Mouse (Mus musculus) hindbrain, embryonic 10.5 days (tissue): ENCODE measurements around the gene Gm49393. TPM values are rescaled to one million over a fixed set of nuclear protein-coding genes. Genes with fewer than 3 reads are reported as not detected.

ENCODE experiments used
- DNase-seq: peaks from one replicate; pipeline ENCODE4 v3.0.0-alpha.2; 2017; ENCODE audit warnings: low spot score
- H3K27ac ChIP-seq: fragments of 300-500 bp; sonication (generic); 2 replicates; pipeline ENCODE4 v1.5.1; 2016; ENCODE audit warnings: mild to moderate bottlenecking, moderate library complexity
- H3K27me3 ChIP-seq: fragments of 300-500 bp; sonication (generic); 2 replicates; pipeline ENCODE4 v1.6.1; 2016; ENCODE audit warnings: mild to moderate bottlenecking; ENCODE audit not compliant: poor library complexity, insufficient read depth, severe bottlenecking
- H3K36me3 ChIP-seq: fragments of 300-500 bp; sonication (generic); 2 replicates; pipeline ENCODE4 v1.6.1; 2016; ENCODE audit warnings: mild to moderate bottlenecking, moderate library complexity
- H3K4me1 ChIP-seq: fragments of 300-500 bp; sonication (generic); replicated peaks from 2 replicates; pipeline ENCODE4 v1.6.1; 2016; ENCODE audit warnings: mild to moderate bottlenecking
- H3K4me3 ChIP-seq: fragments of 300-500 bp; sonication (generic); 2 replicates; pipeline ENCODE4 v1.5.1; 2016; ENCODE audit warnings: mild to moderate bottlenecking, moderate library complexity
- H3K9me3 ChIP-seq: fragments of 300-500 bp; sonication (generic); 2 replicates; pipeline ENCODE4 v1.6.1; 2016; ENCODE audit warnings: mild to moderate bottlenecking, moderate library complexity
- WGBS: fragments of 180-500 bp; shearing (Covaris S2); methylation state at CpG from one replicate; pipeline ENCODE4 v1.1.7; 2016; 5-methylcytosine and 5-hydroxymethylcytosine counted together
- polyA plus RNA-seq: library from polyadenylated mRNA; unstranded; fragments of >200 nt; fragmentation: Nextera tagmentation; extraction: Ambion mirVana; gene quantifications from 2 replicates; pipeline ENCODE4 v1.2.1, GENCODE M21; 2016

The Gm49393 gene
- polyA plus RNA-seq, 1 experiment from 2014 or later = not detected

DNA sequence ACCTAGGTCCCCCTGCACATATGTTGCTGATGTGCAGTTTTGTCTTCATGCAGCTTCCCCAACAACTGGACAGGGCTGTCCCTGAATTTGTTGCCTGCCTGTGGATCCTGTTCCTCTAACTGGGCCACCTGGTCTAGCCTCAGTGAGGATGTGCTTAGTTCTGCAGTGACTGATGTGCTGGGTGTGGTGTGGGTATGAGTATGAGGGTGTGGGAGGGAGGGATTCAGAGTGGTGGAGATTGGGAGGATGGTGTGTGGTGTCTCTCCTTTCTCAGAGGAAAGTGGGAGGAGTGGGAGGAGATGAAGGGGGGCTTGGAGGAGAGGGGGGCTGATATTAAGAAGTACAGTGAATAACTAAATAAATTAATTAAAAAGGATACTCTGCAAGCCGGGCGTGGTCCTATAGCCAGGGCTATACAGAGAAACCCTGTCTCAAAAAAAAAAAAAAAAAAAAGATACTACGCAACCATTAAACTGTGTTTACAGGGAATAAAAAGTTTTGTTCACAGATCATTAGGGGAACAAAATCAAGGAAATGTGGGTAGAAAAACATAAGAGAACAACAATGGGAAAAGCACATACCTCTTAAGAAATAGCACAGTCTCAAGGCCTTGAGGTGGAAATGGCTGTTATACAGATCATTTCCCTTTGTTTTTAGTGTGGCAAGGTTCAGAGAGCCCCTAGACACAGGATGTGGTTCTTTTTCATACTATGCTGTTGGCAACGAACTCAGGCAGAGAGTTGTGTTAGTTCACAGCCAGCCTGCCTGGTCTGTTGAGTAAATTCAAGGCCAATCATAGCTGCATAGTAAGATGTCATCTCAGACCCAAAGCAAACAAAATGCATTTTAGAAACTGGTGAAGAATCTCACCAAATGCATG is 86.9 kb downstream of the Gm49393 start:
- Histone ChIP-seq H3K4me3 (no peak overlapping the region), H3K27ac (no peak overlapping the region), H3K9me3 (no peaks in the 10 kb centered on the region), H3K27me3 (no peaks in the 10 kb centered on the region), H3K4me1 (no peaks in the 10 kb centered on the region), H3K36me3 (no peaks in the 10 kb centered on the region)
- no peak for DNase-seq
- WGBS = 88% methylated on average over 4 of the region's 4 CpGs

DNA sequence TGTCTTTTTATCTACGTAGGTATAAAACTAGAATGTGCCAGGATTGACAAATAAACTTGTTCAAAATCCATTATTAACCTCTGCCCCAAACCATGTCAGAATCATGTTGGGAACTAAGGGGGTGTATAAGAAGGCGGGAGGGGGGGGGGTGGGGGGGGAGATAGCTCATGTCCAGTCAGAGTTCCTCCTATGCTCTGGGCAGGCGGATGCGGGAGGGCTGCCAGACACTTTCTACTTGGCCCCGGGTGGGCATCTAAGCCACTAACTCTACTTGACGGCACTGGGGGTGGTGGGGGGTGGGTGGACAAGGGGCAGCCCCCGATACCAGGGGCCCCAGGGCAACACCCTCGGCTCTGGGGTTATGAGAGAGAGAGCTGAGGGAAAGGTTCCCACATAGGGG is 92.2 kb downstream of the Gm49393 start:
- H3K4me3 ChIP-seq = no peak overlapping the region
- H3K9me3 ChIP-seq = no peaks in the 10 kb centered on the region
- H3K4me1 ChIP-seq = no peaks in the 10 kb centered on the region
- H3K36me3 ChIP-seq = no peaks in the 10 kb centered on the region
- WGBS = 87% methylated on average over 8 of the region's 8 CpGs
- H3K27ac ChIP-seq = no peak overlapping the region
- H3K27me3 ChIP-seq = no peaks in the 10 kb centered on the region
- no peak for DNase-seq

- Histone ChIP-seq H3K27me3 (no peaks in the 10 kb centered on the region), H3K36me3 (no peaks in the 10 kb centered on the region), H3K4me1 (no peaks in the 10 kb centered on the region), H3K9me3 (no peaks in the 10 kb centered on the region), H3K27ac (no peak overlapping the region), H3K4me3 (no peak overlapping the region)
- no peak for DNase-seq
- 85% methylated on average over 6 of the region's 6 CpGs for WGBS
Observed at GRCm38 (mm10) chr13:60842703-60843102, 92.7 kb downstream of the Gm49393 start.

DNA sequence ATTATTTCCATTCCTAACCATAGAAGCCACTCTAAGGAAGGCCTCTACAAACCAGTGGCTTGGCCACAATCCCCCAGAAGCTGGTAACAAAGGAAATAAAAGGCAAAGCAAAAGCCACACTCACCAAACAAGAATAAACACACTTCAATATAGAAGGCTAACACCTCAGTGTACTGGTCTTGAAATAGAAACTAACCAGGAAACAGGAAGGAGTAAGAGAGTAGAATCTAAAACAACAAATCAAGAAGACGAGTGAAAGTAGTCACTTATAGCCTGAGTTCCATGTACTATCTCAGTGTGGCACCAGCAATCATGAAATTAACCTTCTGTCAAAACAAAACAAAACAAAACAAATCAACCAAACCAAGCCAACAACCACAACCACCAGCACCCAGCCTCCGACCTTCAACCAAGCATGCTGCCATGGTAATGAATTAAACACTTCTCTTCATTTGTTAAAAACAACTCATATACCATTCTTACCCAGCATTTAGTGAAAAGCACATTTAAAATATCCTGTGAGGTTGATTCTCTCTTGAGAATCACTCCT is 96.0 kb downstream of the Gm49393 start:
- H3K36me3 ChIP-seq = no peaks in the 10 kb centered on the region
- H3K27ac ChIP-seq = no peak overlapping the region
- DNase-seq = no peak
- H3K4me1 ChIP-seq = no peaks in the 10 kb centered on the region
- H3K27me3 ChIP-seq = no peaks in the 10 kb centered on the region
- H3K4me3 ChIP-seq = no peak overlapping the region
- WGBS = 80% methylated on average over 2 of the region's 2 CpGs
- no peaks in the 10 kb centered on the region for H3K9me3 ChIP-seq

DNA sequence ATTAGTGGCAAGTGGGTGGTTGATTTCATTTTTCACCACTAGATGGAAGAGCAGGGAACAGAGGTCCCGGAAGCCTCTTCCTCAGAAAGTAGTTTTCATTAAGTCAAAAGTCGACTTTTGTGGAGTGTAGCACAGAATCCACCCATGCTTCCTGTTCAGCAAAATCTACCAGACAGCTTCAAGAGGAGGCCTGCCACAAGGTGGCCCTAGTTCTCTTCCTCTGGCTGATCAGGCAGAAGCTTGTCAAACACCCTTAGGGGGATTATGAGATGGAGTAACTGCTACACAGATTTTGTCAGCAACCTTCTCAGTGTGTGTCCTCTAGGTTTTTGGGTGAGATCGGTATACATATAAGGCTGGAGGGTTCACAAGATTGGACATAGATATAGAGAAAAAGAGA is 109.3 kb downstream of the Gm49393 start:
- 78% methylated on average over 3 of the region's 3 CpGs for WGBS

DNA sequence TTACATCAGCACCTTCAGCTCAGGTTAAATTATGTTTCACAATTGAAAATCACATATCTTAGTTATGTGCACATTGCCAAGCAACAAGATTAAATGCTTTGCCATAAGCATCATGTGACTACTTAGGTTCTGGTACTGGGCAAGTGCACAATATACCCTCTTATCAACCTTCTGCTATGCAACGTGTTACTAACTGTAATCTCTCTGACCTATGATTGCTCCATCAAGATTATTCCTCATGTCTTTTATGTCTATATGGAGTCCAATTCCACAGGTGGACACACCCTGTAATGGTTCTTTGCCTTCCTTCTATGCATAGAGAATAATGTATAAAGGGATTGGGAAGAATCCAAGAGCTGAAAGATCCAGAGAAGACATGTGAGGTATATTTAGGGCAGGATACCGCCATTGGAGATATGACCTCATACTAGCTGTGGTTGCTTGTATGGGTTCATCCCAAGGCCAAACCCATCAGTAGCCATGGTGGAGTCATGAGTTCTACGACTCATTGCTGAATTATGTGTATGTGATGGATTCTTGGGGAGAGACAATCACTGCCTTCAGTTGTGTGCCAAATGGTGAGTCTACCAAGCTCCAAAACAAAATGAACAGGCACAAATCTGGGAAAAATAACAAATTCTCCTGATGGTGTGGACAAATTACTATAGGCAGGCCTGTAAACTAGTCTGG is 114.8 kb downstream of the Gm49393 start:
- Histone ChIP-seq H3K4me1 (no peaks in the 10 kb centered on the region), H3K36me3 (no peaks in the 10 kb centered on the region), H3K4me3 (no peak overlapping the region), H3K27ac (no peak overlapping the region), H3K27me3 (no peaks in the 10 kb centered on the region), H3K9me3 (no peaks in the 10 kb centered on the region)
- DNase-seq = no peak
- 82% methylated on average over 3 of the region's 3 CpGs for WGBS

More for the DNA sequence above, 109.3 kb downstream of the Gm49393 start:
- Histone ChIP-seq H3K9me3 (no peaks in the 10 kb centered on the region), H3K27ac (no peak overlapping the region), H3K4me3 (no peak overlapping the region), H3K27me3 (no peaks in the 10 kb centered on the region), H3K36me3 (no peaks in the 10 kb centered on the region), H3K4me1 (no peaks in the 10 kb centered on the region)
- DNase-seq = no peak

DNA sequence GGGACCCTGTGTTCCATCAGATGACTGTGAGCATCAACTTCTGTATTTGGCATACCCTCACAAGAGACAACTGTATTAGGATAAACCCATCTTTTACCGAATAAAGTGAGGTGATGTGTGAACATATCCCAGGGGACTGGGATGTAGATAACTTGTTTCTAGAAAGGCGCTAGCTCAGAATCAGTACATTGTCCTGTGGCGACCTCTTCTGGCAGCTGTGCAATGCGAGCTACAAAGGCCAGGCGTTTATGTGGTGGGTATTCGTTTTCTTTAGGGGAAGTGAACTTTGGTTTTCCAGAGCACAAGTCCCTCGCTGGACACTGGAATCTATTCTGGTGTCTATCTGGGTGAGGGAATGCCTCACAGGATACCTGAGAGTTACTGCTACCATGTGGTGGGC is 115.9 kb downstream of the Gm49393 start:
- Histone ChIP-seq H3K27ac (no peak overlapping the region), H3K27me3 (no peaks in the 10 kb centered on the region), H3K4me1 (no peaks in the 10 kb centered on the region), H3K9me3 (no peaks in the 10 kb centered on the region), H3K4me3 (no peak overlapping the region), H3K36me3 (no peaks in the 10 kb centered on the region)
- peak; percentile 45 for DNase-seq
- 17% methylated on average over 7 of the region's 7 CpGs for WGBS

DNA sequence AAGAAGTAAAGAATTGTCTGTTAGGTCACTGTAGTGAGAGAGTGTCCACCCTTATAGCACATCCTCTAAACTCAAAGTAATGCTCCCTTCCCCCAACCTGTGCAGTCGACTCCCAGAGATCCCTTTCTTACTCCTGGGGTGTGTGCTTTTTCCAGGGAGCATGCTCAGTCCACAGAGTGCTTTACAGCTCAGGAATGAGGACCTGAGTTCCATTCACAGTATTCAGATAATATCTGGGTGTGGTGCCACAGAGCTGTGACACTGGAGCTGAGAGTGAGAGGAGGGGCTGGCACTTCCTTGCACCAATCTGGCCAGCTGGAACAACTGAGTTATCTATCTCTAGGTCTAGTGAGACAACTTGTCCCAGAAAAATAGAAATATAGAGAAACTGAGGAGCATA is 121.7 kb downstream of the Gm49393 start:
- H3K27me3 ChIP-seq = no peaks in the 10 kb centered on the region
- no peak overlapping the region for H3K27ac ChIP-seq
- WGBS = 67% methylated on average over 1 of the region's 1 CpGs
- DNase-seq = no peak
- no peaks in the 10 kb centered on the region for H3K9me3 ChIP-seq
- H3K4me1 ChIP-seq = no peaks in the 10 kb centered on the region
- no peaks in the 10 kb centered on the region for H3K36me3 ChIP-seq
- no peak overlapping the region for H3K4me3 ChIP-seq

GRCm38 (mm10) chr13:60812768-60813167 is 122.6 kb downstream of the Gm49393 start:
- no peaks in the 10 kb centered on the region for H3K9me3 ChIP-seq
- no peaks in the 10 kb centered on the region for H3K4me1 ChIP-seq
- H3K4me3 ChIP-seq = no peak overlapping the region
- DNase-seq = no peak
- no peaks in the 10 kb centered on the region for H3K36me3 ChIP-seq
- 89% methylated on average over 6 of the region's 6 CpGs for WGBS
- H3K27ac ChIP-seq = no peak overlapping the region
- H3K27me3 ChIP-seq = no peaks in the 10 kb centered on the region

GRCm38 (mm10) chr13:60809690-60810089 is 125.7 kb downstream of the Gm49393 start:
- H3K4me3 ChIP-seq = no peak overlapping the region
- WGBS = 80% methylated on average over 2 of the region's 2 CpGs

More at GRCm38 (mm10) chr13:60809690-60810089, 125.7 kb downstream of the Gm49393 start:
- Histone ChIP-seq H3K27ac (no peak overlapping the region), H3K9me3 (no peaks in the 10 kb centered on the region), H3K27me3 (no peaks in the 10 kb centered on the region), H3K36me3 (no peaks in the 10 kb centered on the region), H3K4me1 (no peaks in the 10 kb centered on the region)
- no peak for DNase-seq

Other genes with a start within 250 kb of the Gm49393 start
- not detected in 2 replicates for gene BC051665, start 149.2 kb downstream of the Gm49393 start, polyA plus RNA-seq
- not detected in 2 replicates for gene Ctsll3, start 132.7 kb downstream of the Gm49393 start, polyA plus RNA-seq
- 0.11 TPM in 1 of 2 replicates, not detected in the other for gene 4930486L24Rik, start 71.1 kb downstream of the Gm49393 start, polyA plus RNA-seq
- 0.24 TPM in 1 of 2 replicates, not detected in the other for gene Gm49392, start 38.7 kb downstream of the Gm49393 start, polyA plus RNA-seq
- 1.3 and 2.2 TPM in 2 replicates for gene Ctla2b, start 38.1 kb downstream of the Gm49393 start, polyA plus RNA-seq
- gene Tpbpb, start 30.7 kb downstream of the Gm49393 start, polyA plus RNA-seq = not detected in 2 replicates
- gene Gm49391, start 981 bp upstream of the Gm49393 start, polyA plus RNA-seq = 1.1 and 1.8 TPM in 2 replicates
- 12.6 and 13.7 TPM in 2 replicates for gene Ctla2a, start 1.0 kb upstream of the Gm49393 start, polyA plus RNA-seq
- gene Tpbpa, start 6.4 kb upstream of the Gm49393 start, polyA plus RNA-seq = not detected in 2 replicates
- gene Ctsj, start 70.4 kb upstream of the Gm49393 start, polyA plus RNA-seq = not detected in 2 replicates
- not detected in 2 replicates for gene Ctsq, start 105.0 kb upstream of the Gm49393 start, polyA plus RNA-seq
- gene Ctsr, start 228.7 kb upstream of the Gm49393 start, polyA plus RNA-seq = not detected in 2 replicates